8 mouse cellular contexts compared by ENCODE assay signal in genomic region chr1:86670279-86671038, GRCm38 (mm10). TPM values are rescaled to one million over a fixed set of nuclear protein-coding genes. Genes with fewer than 3 reads are reported as not detected.
DNase-seq lines count a peak whose midpoint lies in the region; ATAC-seq and TF ChIP-seq lines count a peak whose summit lies in the region.

Gene Nppc (minus strand): TSS chr1:86670571.

- H3K27me3 ChIP-seq in ES-Bruce4 (ENCODE audit: control insufficient read depth, insufficient read depth, low read length, poor library complexity, severe bottlenecking): peaks cover 3% of the 10 kb centered on the region; the same call in 1 of the 2 replicates
- H3K27me3 ChIP-seq in forebrain, embryonic 16.5 days (replicated peaks; ENCODE audit: control insufficient read depth, insufficient read depth, low read length): 0 out of 2 replicates have a peak, but pooled peaks cover 2% of the 10 kb centered on the region

- DNase-seq in heart, postnatal 4 days: peak; percentile 68
- peak; percentile 70 to 79 for DNase-seq in layer of hippocampus, adult 8-10 months (ENCODE audit: low spot score in 2 of 2)
- DNase-seq in lung, adult 18-20 months: peak; percentile 45 to 52
- peak; percentile 67 for DNase-seq in ovary, postnatal 14 days (ENCODE audit: low spot score)
- DNase-seq in urinary bladder, postnatal 14 days (ENCODE audit: low spot score): peak; percentile 70

- 3% methylated on average over 59 of the region's 59 CpGs for WGBS in forebrain, embryonic 16.5 days

- peak within 1 kb of the TSS; percentile 99 for H3K4me2 ChIP-seq in forebrain, embryonic 16.5 days (ENCODE audit: low read length)

- TF ChIP-seq POLR2A in ES-Bruce4 (IDR thresholded peaks at IDR 0.05; ENCODE audit: insufficient read depth, low read length): no peak

- H3K36me3 ChIP-seq in ES-Bruce4 (ENCODE audit: control insufficient read depth, insufficient read depth, low read length, poor library complexity, severe bottlenecking): no peaks in the 10 kb centered on the region
- H3K36me3 ChIP-seq in forebrain, embryonic 16.5 days (ENCODE audit: control insufficient read depth, insufficient read depth): no peaks in the 10 kb centered on the region

- peak within 1 kb of the TSS; percentile 17 for H3K9ac ChIP-seq in ES-Bruce4 (ENCODE audit: low read depth, poor library complexity, severe bottlenecking)
- H3K9ac ChIP-seq in forebrain, embryonic 16.5 days (replicated peaks; ENCODE audit: low read depth, low read length): peak within 1 kb of the TSS; percentile 67

- peak; percentile 40 for TF ChIP-seq CTCF in ES-Bruce4 (IDR thresholded peaks at IDR 0.05; ENCODE audit: low read depth, low read length)

- H3K27ac ChIP-seq in ES-Bruce4 (ENCODE audit: insufficient read depth, low read length): no peak within 1 kb of the TSS
- H3K27ac ChIP-seq in forebrain, embryonic 16.5 days (ENCODE audit: low read length): no peak within 1 kb of the TSS

- peak within 1 kb of the TSS; percentile 68 for H3K4me3 ChIP-seq in ES-Bruce4 (ENCODE audit: low read depth, low read length)
- H3K4me3 ChIP-seq in forebrain, embryonic 16.5 days (replicated peaks; ENCODE audit: low read length): peak within 1 kb of the TSS; percentile 68

- no peaks in the 10 kb centered on the region for H3K4me1 ChIP-seq in ES-Bruce4 (ENCODE audit: control insufficient read depth, insufficient read depth, low read length)
- H3K4me1 ChIP-seq in forebrain, embryonic 16.5 days (replicated peaks; ENCODE audit: control insufficient read depth, insufficient read depth, low read length): peaks cover 14% of the 10 kb centered on the region

- no peaks in the 10 kb centered on the region for H3K9me3 ChIP-seq in ES-Bruce4 (replicated peaks; ENCODE audit: control insufficient read depth, insufficient read depth, low read length, poor library complexity, severe bottlenecking)
- no peaks in the 10 kb centered on the region for H3K9me3 ChIP-seq in forebrain, embryonic 16.5 days (ENCODE audit: control insufficient read depth, low read length)

- peak; percentile 43; the same call in 1 of the 2 replicates for ATAC-seq in cerebellum, adult (ENCODE audit: insufficient number of reproducible peaks, low FRiP score, low TSS enrichment)
- ATAC-seq in forebrain, embryonic 16.5 days: peak; percentile 95

- TF ChIP-seq EP300 in ES-Bruce4 (IDR thresholded peaks at IDR 0.05; ENCODE audit: insufficient read depth, low read depth, low read length): no peak

RNA-seq across cellular contexts. Expression of gene Nppc, which starts in this region (rescaled TPM):
- polyA plus RNA-seq in ES-Bruce4 (2011; ENCODE audit: insufficient read depth, insufficient read length, low read depth, missing spikeins): not detected in 2 replicates
- 3.7 and 5.2 TPM in 2 replicates for polyA plus RNA-seq in forebrain, embryonic 16.5 days (2015; fragmentation: Nextera tagmentation; extraction: Ambion mirVana)
- under 1 TPM; 0.69 to 0.86 TPM for total RNA-seq in heart, postnatal 4 days (2021)
- total RNA-seq in layer of hippocampus, adult 8-10 months (2022): 1 to 10 TPM; 7.3 to 8.6 (median 7.9) TPM

Comparison
In these comparisons a context has a peak if more than half of its experiments do, and no peak if none do; other contexts are left out.
1. RNA of gene Nppc (total RNA-seq): 7.3 to 8.6 TPM in layer of hippocampus, adult 8-10 months; 0.69 to 0.86 TPM in heart, postnatal 4 days; every median in the first group is over 4 times any median in the second.
2. Peak in DNase-seq in heart, postnatal 4 days; RNA of the gene not detected or under 1 TPM.
3. Peak in every context shown above with its lines, with median percentiles within 50 percentile points of each other: DNase-seq.